Mouse (Mus musculus) cortical plate, adult 2 months (tissue): Measurements from ENCODE around the gene Mycl.

Source experiments
- CTCF ChIP-seq: fragments of 200-500 bp; IDR thresholded peaks from 2 replicates; pipeline ENCODE4 v1.5.1; 2011; ENCODE audit warnings: mild to moderate bottlenecking, control low read depth, low read length; ENCODE audit not compliant: insufficient read depth; ENCODE audit errors: extremely low read depth
- POLR2A ChIP-seq: fragments of 200-500 bp; IDR thresholded peaks from 2 replicates; pipeline ENCODE4 v1.6.1; 2011; ENCODE audit warnings: mild to moderate bottlenecking, low read length, control low read depth; ENCODE audit not compliant: insufficient read depth; ENCODE audit errors: extremely low read depth

DNA sequence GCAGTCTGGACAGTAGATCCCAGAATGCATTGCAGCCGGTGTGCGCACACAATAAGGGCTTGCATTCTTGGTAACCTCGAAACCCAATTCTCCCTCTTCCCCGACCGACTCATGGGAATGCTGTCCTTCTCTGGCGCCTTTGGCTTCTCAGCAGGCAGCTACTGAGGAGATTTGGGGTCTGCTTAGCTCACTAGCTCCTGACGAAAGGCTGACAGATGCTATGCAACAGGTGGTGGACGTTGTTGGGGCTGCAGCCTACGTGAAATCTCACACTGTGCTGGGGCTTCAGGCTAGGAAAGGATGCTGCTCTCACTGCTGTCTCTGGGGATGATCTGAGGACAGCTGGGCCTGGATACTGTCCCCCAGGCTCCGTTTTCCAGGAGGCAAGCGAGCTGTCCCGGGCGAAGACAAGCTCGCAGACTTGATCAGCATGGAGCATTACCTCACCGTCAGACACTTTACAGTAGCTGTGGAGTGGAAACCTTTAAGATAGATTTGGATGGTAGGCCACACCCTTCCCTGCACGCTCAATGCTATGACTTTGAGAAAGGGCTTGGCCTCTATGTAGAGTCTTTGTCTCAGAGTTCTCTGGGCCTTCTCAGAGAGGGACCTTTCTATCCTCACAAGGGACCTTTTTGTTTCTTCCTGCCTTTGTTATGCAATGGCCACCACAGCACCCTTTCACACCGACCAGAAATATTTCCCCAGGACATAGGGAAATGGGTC, 5.3 kb downstream of the Mycl start:
- no peak for TF ChIP-seq CTCF
- no peak for TF ChIP-seq POLR2A
